Mouse (Mus musculus) lung, postnatal 0 days (tissue): ENCODE measurements around the gene Serpina3n.
"Not testable (repeated sequence)": the region's sequence is repeated elsewhere in the genome, so short reads cannot be mapped to it uniquely, and the experiment has no call there.

ENCODE experiments used
- CTCF ChIP-seq: IDR thresholded peaks from 2 replicates; pipeline ENCODE4 v1.5.1; 2016; ENCODE audit warnings: antibody characterized with exemption, mild to moderate bottlenecking
- EP300 ChIP-seq: IDR thresholded peaks from 2 replicates; pipeline ENCODE4 v1.6.1; 2016; ENCODE audit warnings: antibody characterized with exemption, mild to moderate bottlenecking, control low read depth

DNA sequence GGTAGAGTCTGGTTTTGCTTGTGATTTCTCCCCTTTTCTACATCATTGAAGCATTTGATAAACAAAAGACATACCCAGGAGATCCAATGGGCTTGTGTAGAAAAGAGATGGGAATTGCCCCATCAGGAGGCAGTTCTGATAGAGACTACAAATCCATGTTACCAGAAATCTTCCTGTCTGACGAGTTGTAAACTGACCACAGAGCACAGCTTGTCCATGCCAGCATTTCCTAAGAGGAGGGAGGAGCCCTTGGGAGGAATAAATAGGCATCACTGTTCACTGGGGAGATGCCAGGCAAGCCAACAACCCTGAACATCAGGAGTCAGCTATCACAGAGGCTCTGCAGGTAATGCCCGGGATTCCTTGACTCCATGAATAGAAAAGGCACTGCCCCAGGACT lies 19.7 kb upstream of the Serpina3n start:
- TF ChIP-seq EP300, CTCF: not testable (repeated sequence)
